Mouse (Mus musculus) T-cell, adult 2 months (primary cell): ENCODE results near the gene Lig1.
A peak's percentile ranks its signal among the peaks of the same experiment; 100 is the strongest.
"Not testable (repeated sequence)": the region's sequence is repeated elsewhere in the genome, so short reads cannot be mapped to it uniquely, and the experiment has no call there.

ENCODE experiments used
- DNase-seq: peaks from one replicate; pipeline ENCODE4 v3.0.0; 2022; ENCODE audit warnings: low spot score

Gene Lig1

GRCm38 (mm10) chr7:13277081-13277480, at the start of gene Lig1:
Gene Lig1 (plus strand): TSS chr7:13277283.
- DNase-seq = no peak

- DNase-seq = no peak
Observed at GRCm38 (mm10) chr7:13260746-13261700, 16.1 kb upstream of the Lig1 start.

- DNase-seq = no peak
Observed at GRCm38 (mm10) chr7:13263851-13264250, 13.2 kb upstream of the Lig1 start.

GRCm38 (mm10) chr7:13264396-13264795, 12.7 kb upstream of the Lig1 start:
- DNase-seq = no peak

GRCm38 (mm10) chr7:13268749-13269260, 8.3 kb upstream of the Lig1 start:
- DNase-seq = no peak

GRCm38 (mm10) chr7:13269394-13269793, 7.7 kb upstream of the Lig1 start:
- no peak for DNase-seq

- DNase-seq = no peak
Observed at GRCm38 (mm10) chr7:13271704-13272103, 5.4 kb upstream of the Lig1 start.

- DNase-seq = no peak
Observed at GRCm38 (mm10) chr7:13277833-13278232, 750 bp downstream of the Lig1 start.

- DNase-seq = peak; percentile 93
Observed at GRCm38 (mm10) chr7:13278308-13278891, 1.3 kb downstream of the Lig1 start, which contains the start of gene Zswim9. Gene Zswim9 (minus strand): TSS chr7:13278721.

GRCm38 (mm10) chr7:13278957-13279356, 1.9 kb downstream of the Lig1 start:
- not testable (repeated sequence) for DNase-seq

GRCm38 (mm10) chr7:13288621-13289020, 11.5 kb downstream of the Lig1 start:
- DNase-seq = no peak

- DNase-seq = no peak
Observed at GRCm38 (mm10) chr7:13290041-13290675, 13.1 kb downstream of the Lig1 start.

GRCm38 (mm10) chr7:13291370-13291769, 14.3 kb downstream of the Lig1 start:
- no peak for DNase-seq

GRCm38 (mm10) chr7:13293878-13294855, 17.1 kb downstream of the Lig1 start:
- DNase-seq = no peak

- DNase-seq = no peak
Observed at GRCm38 (mm10) chr7:13295256-13295655, 18.2 kb downstream of the Lig1 start.

- no peak for DNase-seq
Observed at GRCm38 (mm10) chr7:13297636-13298035, 20.6 kb downstream of the Lig1 start.

GRCm38 (mm10) chr7:13298821-13299220, 21.7 kb downstream of the Lig1 start:
- no peak for DNase-seq

GRCm38 (mm10) chr7:13301643-13302042, 24.6 kb downstream of the Lig1 start:
- no peak for DNase-seq

GRCm38 (mm10) chr7:13302780-13303179, 25.7 kb downstream of the Lig1 start:
- DNase-seq = peak; percentile 66

GRCm38 (mm10) chr7:13303372-13303771, 26.3 kb downstream of the Lig1 start:
- no peak for DNase-seq

- no peak for DNase-seq
Observed at GRCm38 (mm10) chr7:13309407-13309806, 32.3 kb downstream of the Lig1 start.
